Mouse (Mus musculus): ENCODE results near the gene Cct7.

GRCm38 (mm10) chr6:85511286-85512055, 60.2 kb downstream of the Cct7 start:
- TF ChIP-seq CTCF (IDR thresholded peaks at IDR 0.05; ENCODE audit: borderline replicate concordance, insufficient read depth, low read depth, low read length) (no peak), POLR2A (IDR thresholded peaks at IDR 0.05; ENCODE audit: borderline replicate concordance, insufficient read depth, low read length) (no peak)

Measured in cerebellum, adult 2 months (tissue).